Mouse (Mus musculus) liver, embryonic 16.5 days (tissue): ENCODE data around the gene Usp5. TPM values are rescaled to one million over a fixed set of nuclear protein-coding genes. Genes with fewer than 3 reads are reported as not detected.
A peak's percentile ranks its signal among the peaks of the same experiment; 100 is the strongest.
"Not testable (repeated sequence)": the region's sequence is repeated elsewhere in the genome, so short reads cannot be mapped to it uniquely, and the experiment has no call there.

ENCODE experiments used
- ATAC-seq: fragments of 200-750 bp; cut with Nextera tagmentation; 2 replicates; pipeline ENCODE4 v1.8.0; 2017; ENCODE audit warnings: low read depth, mild to moderate bottlenecking, moderate number of reproducible peaks, moderate library complexity
- H3K27ac ChIP-seq: fragments of 300-500 bp; sonication (generic); 2 replicates; pipeline ENCODE4 v1.5.1; 2014; ENCODE audit warnings: mild to moderate bottlenecking, low read length
- H3K27me3 ChIP-seq: fragments of 300-500 bp; sonication (generic); 2 replicates; pipeline ENCODE4 v1.6.1; 2014; ENCODE audit warnings: low read depth, low read length, mixed read lengths; ENCODE audit not compliant: control insufficient read depth, insufficient read depth
- H3K36me3 ChIP-seq: fragments of 300-500 bp; sonication (generic); 2 replicates; pipeline ENCODE4 v1.6.1; 2014; ENCODE audit warnings: mild to moderate bottlenecking; ENCODE audit not compliant: control insufficient read depth, insufficient read depth
- H3K4me1 ChIP-seq: fragments of 300-500 bp; sonication (generic); 2 replicates; pipeline ENCODE4 v1.6.1; 2014; ENCODE audit warnings: low read depth, low read length, mixed read lengths; ENCODE audit not compliant: control insufficient read depth
- H3K4me2 ChIP-seq: fragments of 300-500 bp; sonication (generic); 2 replicates; pipeline ENCODE4 v1.6.1; 2014; ENCODE audit warnings: low read depth, low read length, mixed read lengths
- H3K4me3 ChIP-seq: fragments of 300-500 bp; sonication (generic); 2 replicates; pipeline ENCODE4 v1.5.1; 2014; ENCODE audit warnings: low read depth, mild to moderate bottlenecking, low read length
- H3K9ac ChIP-seq: fragments of 300-500 bp; sonication (generic); 2 replicates; pipeline ENCODE4 v1.6.1; 2014; ENCODE audit warnings: low read depth, low read length
- H3K9me3 ChIP-seq: fragments of 300-500 bp; sonication (generic); replicated peaks from 2 replicates; pipeline ENCODE4 v1.6.1; 2016; ENCODE audit warnings: low read length; ENCODE audit not compliant: control insufficient read depth
- WGBS: fragments of 180-500 bp; shearing (Covaris S2); extraction: QIAGEN DNeasy Blood & Tissue Kit; methylation state at CpG from one replicate; pipeline ENCODE4 v1.1.7; 2014; ENCODE audit not compliant: insufficient replicate concordance; 5-methylcytosine and 5-hydroxymethylcytosine counted together
- polyA plus RNA-seq: library from polyadenylated mRNA; unstranded; fragments of >200 nt; fragmentation: Nextera tagmentation; extraction: Ambion mirVana; gene quantifications from 2 replicates; pipeline ENCODE4 v1.2.1, GENCODE M21; 2015

Gene Usp5
- polyA plus RNA-seq, 1 experiment from 2014 or later: 52.7 TPM

- not testable (repeated sequence) for H3K36me3 ChIP-seq, H3K9me3 ChIP-seq, H3K4me2 ChIP-seq, H3K9ac ChIP-seq, ATAC-seq, H3K27ac ChIP-seq, H3K4me3 ChIP-seq, H3K27me3 ChIP-seq
- peaks cover 36% of the 10 kb centered on the region for H3K4me1 ChIP-seq
- WGBS: 88% methylated on average over 4 of the region's 4 CpGs
Observed at GRCm38 (mm10) chr6:124803691-124804090, 25.6 kb downstream of the Usp5 start.

- Histone ChIP-seq H3K9ac (no peak overlapping the region), H3K27ac (no peak overlapping the region), H3K4me1 (peaks cover 31% of the 10 kb centered on the region), H3K36me3 (no peaks in the 10 kb centered on the region), H3K9me3 (no peaks in the 10 kb centered on the region), H3K4me2 (no peak overlapping the region), H3K4me3 (no peak overlapping the region), H3K27me3 (no peaks in the 10 kb centered on the region)
- 63% methylated on average over 3 of the region's 3 CpGs for WGBS
- ATAC-seq: no peak
Observed at GRCm38 (mm10) chr6:124803061-124803460, 26.2 kb downstream of the Usp5 start.

DNA sequence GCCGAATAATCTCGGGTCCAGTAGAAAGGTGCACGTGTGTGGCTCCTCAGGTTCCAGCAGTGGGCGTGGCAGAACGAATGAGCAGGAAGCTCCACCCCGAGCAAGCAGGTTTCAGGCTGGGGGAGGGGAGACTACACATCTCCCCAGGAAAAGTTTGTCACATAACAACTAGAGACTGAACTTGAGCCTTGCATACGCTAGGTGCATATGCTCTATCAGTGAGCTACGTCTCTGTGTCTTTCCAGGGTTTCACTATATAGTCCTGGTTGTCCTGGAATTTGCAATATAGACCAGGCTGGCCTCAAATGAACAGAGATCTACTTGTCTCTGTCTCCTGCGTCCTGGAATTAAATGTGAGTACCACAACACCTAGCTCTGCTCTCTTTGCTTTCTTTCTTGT lies 26.9 kb downstream of the Usp5 start:
- H3K27ac ChIP-seq: peak overlapping the region; percentile 73
- not testable (repeated sequence) for ATAC-seq, H3K27me3 ChIP-seq, H3K36me3 ChIP-seq, H3K9me3 ChIP-seq
- H3K4me3 ChIP-seq: peak overlapping the region; percentile 43
- WGBS: 14% methylated on average over 5 of the region's 9 CpGs
- peak overlapping the region; percentile 59 for H3K4me2 ChIP-seq
- 0 out of 2 replicates have a peak overlapping the region, but pooled peaks have one; percentile 20 for H3K9ac ChIP-seq
- H3K4me1 ChIP-seq: peaks cover 26% of the 10 kb centered on the region

GRCm38 (mm10) chr6:124796200-124796599 lies 33.1 kb downstream of the Usp5 start:
- Histone ChIP-seq H3K4me2 (no peak overlapping the region), H3K36me3 (no peaks in the 10 kb centered on the region), H3K9ac (no peak overlapping the region), H3K4me3 (no peak overlapping the region), H3K27ac (no peak overlapping the region), H3K4me1 (peaks cover 2% of the 10 kb centered on the region), H3K27me3 (no peaks in the 10 kb centered on the region), H3K9me3 (no peaks in the 10 kb centered on the region)
- 75% methylated on average over 2 of the region's 2 CpGs for WGBS
- no peak for ATAC-seq

- Histone ChIP-seq H3K4me1 (peaks cover 2% of the 10 kb centered on the region), H3K27me3 (no peaks in the 10 kb centered on the region), H3K4me3 (no peak overlapping the region), H3K27ac (no peak overlapping the region), H3K9me3 (no peaks in the 10 kb centered on the region), H3K9ac (no peak overlapping the region), H3K36me3 (no peaks in the 10 kb centered on the region), H3K4me2 (no peak overlapping the region)
- no peak for ATAC-seq
- 72% methylated on average over 4 of the region's 4 CpGs for WGBS
Observed at GRCm38 (mm10) chr6:124795781-124796180, 33.5 kb downstream of the Usp5 start.

DNA sequence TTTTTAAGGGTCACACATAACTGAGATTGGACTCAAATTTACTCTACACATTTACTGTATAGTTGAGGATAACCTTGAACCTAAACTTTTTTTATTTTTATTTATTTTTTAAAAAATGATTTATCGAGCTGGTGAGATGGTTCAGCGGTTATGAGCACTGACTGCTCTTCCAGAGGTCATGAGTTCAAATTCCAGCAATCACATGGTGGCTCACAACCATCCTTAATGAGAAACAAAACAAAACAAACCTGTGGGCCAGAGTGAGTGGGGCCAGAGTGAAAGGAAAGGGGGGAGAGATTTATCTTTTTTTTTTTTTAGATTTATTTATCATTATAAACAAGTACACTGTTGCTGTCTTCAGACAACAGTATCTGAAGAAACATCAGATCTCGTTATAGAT lies 37.4 kb downstream of the Usp5 start:
- Histone ChIP-seq H3K4me3 (no peak overlapping the region), H3K9me3 (no peaks in the 10 kb centered on the region), H3K4me2 (no peak overlapping the region), H3K4me1 (peaks cover 5% of the 10 kb centered on the region), H3K9ac (no peak overlapping the region), H3K36me3 (no peaks in the 10 kb centered on the region), H3K27ac (no peak overlapping the region), H3K27me3 (no peaks in the 10 kb centered on the region)
- 58% methylated on average over 3 of the region's 3 CpGs for WGBS
- ATAC-seq: no peak

GRCm38 (mm10) chr6:124790121-124790520 lies 39.2 kb downstream of the Usp5 start:
- H3K27ac ChIP-seq: no peak overlapping the region
- 56% methylated on average over 4 of the region's 4 CpGs for WGBS
- no peak overlapping the region for H3K9ac ChIP-seq
- H3K4me3 ChIP-seq: no peak overlapping the region
- no peak overlapping the region for H3K4me2 ChIP-seq
- H3K9me3 ChIP-seq: no peaks in the 10 kb centered on the region
- no peaks in the 10 kb centered on the region for H3K27me3 ChIP-seq
- H3K4me1 ChIP-seq: peaks cover 4% of the 10 kb centered on the region; the same call in 1 of the 2 replicates
- ATAC-seq: no peak
- H3K36me3 ChIP-seq: no peaks in the 10 kb centered on the region

- H3K27me3 ChIP-seq: no peaks in the 10 kb centered on the region
- 75% methylated on average over 4 of the region's 4 CpGs for WGBS
- no peaks in the 10 kb centered on the region for H3K36me3 ChIP-seq
- H3K4me1 ChIP-seq: peaks cover 4% of the 10 kb centered on the region; the same call in 1 of the 2 replicates
- no peak overlapping the region for H3K4me2 ChIP-seq
- H3K9ac ChIP-seq: no peak overlapping the region
- ATAC-seq: no peak
- no peaks in the 10 kb centered on the region for H3K9me3 ChIP-seq
- no peak overlapping the region for H3K27ac ChIP-seq
- no peak overlapping the region for H3K4me3 ChIP-seq
Observed at GRCm38 (mm10) chr6:124789519-124789918, 39.8 kb downstream of the Usp5 start.

DNA sequence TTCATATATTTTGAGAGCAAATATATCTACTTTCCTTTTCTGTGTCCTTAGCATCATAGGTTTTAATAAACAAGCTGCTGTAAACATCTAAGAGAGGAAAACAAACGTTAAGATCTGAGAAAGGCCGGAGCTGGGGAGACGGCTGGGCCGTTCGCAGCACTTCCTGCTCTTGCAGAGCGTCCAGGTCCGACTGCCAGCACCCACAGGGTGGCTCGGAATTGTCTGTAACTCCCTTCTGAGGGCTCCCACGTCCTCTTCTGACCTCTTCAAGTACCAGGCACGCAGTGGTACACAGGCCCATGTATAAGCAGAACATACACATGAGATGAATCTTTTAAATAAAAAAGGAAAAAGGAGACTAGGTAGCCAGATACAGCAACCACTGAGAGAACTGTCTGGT lies 41.6 kb downstream of the Usp5 start:
- Histone ChIP-seq H3K4me3 (no peak overlapping the region), H3K4me1 (peaks cover 4% of the 10 kb centered on the region; the same call in 1 of the 2 replicates), H3K4me2 (no peak overlapping the region), H3K9me3 (no peaks in the 10 kb centered on the region), H3K27me3 (no peaks in the 10 kb centered on the region), H3K27ac (no peak overlapping the region), H3K36me3 (no peaks in the 10 kb centered on the region), H3K9ac (no peak overlapping the region)
- WGBS: 63% methylated on average over 10 of the region's 10 CpGs
- ATAC-seq: no peak
